Mouse (Mus musculus) midbrain, embryonic 13.5 days (tissue): ENCODE data around the gene Esp8. TPM values are rescaled to one million over a fixed set of nuclear protein-coding genes. Genes with fewer than 3 reads are reported as not detected.
"Not testable (repeated sequence)": the region's sequence is repeated elsewhere in the genome, so short reads cannot be mapped to it uniquely, and the experiment has no call there.

Experiments used
- ATAC-seq: fragments of 200-750 bp; cut with Nextera tagmentation; 2 replicates; pipeline ENCODE4 v1.8.0; 2017; ENCODE audit warnings: mild to moderate bottlenecking, moderate TSS enrichment, moderate library complexity
- H3K27ac ChIP-seq: fragments of 300-500 bp; sonication (generic); 2 replicates; pipeline ENCODE4 v1.5.1; 2015; ENCODE audit warnings: inconsistent platforms, mild to moderate bottlenecking, moderate library complexity
- H3K27me3 ChIP-seq: fragments of 300-500 bp; sonication (generic); 2 replicates; pipeline ENCODE4 v1.6.1; 2015; ENCODE audit warnings: mild to moderate bottlenecking, inconsistent platforms
- H3K36me3 ChIP-seq: fragments of 300-500 bp; sonication (generic); 2 replicates; pipeline ENCODE4 v1.6.1; 2015; ENCODE audit warnings: mild to moderate bottlenecking, inconsistent platforms
- H3K4me1 ChIP-seq: fragments of 300-500 bp; sonication (generic); replicated peaks from 2 replicates; pipeline ENCODE4 v1.6.1; 2015; ENCODE audit warnings: inconsistent platforms
- H3K4me2 ChIP-seq: fragments of 300-500 bp; sonication (generic); replicated peaks from 2 replicates; pipeline ENCODE4 v1.6.1; 2015; ENCODE audit warnings: moderate library complexity, mild to moderate bottlenecking, inconsistent platforms
- H3K4me3 ChIP-seq: fragments of 300-500 bp; sonication (generic); replicated peaks from 2 replicates; pipeline ENCODE4 v1.5.1; 2015; ENCODE audit warnings: mild to moderate bottlenecking, inconsistent platforms
- H3K9ac ChIP-seq: fragments of 300-500 bp; sonication (generic); replicated peaks from 2 replicates; pipeline ENCODE4 v1.6.1; 2015; ENCODE audit warnings: mild to moderate bottlenecking, inconsistent platforms
- H3K9me3 ChIP-seq: fragments of 300-500 bp; sonication (generic); 2 replicates; pipeline ENCODE4 v1.6.1; 2016; ENCODE audit warnings: mild to moderate bottlenecking, inconsistent platforms
- WGBS: fragments of 180-500 bp; shearing (Covaris S2); methylation state at CpG from one replicate; pipeline ENCODE4 v1.1.7; 2015; 5-methylcytosine and 5-hydroxymethylcytosine counted together
- polyA plus RNA-seq: library from polyadenylated mRNA; unstranded; fragments of >200 nt; fragmentation: Nextera tagmentation; extraction: Ambion mirVana; gene quantifications from 2 replicates; pipeline ENCODE4 v1.2.1, GENCODE M21; 2015

The Esp8 gene
- polyA plus RNA-seq = not detected in 2 replicates

DNA sequence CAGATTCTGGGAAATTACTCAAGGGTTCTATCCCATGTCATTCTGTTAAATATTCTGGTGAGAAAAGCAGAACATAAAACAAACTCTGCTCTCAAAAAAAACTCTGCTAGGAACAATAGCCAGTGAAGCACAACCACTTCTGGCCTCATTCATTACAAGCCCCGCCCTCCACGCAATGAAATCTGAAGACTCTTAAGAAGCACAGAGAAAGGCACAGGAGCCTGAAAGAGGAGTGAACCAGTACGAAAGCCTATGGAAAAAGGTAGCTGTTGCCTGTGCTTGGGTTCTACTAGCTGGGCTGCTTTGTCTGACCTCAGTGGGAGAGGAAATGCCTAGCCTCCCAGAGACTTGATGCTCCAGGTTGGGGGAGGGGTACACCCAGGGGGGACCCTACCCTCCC lies at the start of gene Esp8:
Gene Esp8, plus strand, starts transcription at position 205 of the 400 bp plus-strand sequence.
- 33% methylated on average over 3 of the region's 3 CpGs for WGBS
- Histone ChIP-seq H3K4me3 (no peak within 1 kb of the TSS), H3K9ac (no peak within 1 kb of the TSS), H3K4me2 (no peak within 1 kb of the TSS), H3K9me3 (no peaks in the 10 kb centered on the region), H3K27me3 (no peaks in the 10 kb centered on the region), H3K36me3 (no peaks in the 10 kb centered on the region), H3K4me1 (no peaks in the 10 kb centered on the region), H3K27ac (no peak within 1 kb of the TSS)
- ATAC-seq = no peak

DNA sequence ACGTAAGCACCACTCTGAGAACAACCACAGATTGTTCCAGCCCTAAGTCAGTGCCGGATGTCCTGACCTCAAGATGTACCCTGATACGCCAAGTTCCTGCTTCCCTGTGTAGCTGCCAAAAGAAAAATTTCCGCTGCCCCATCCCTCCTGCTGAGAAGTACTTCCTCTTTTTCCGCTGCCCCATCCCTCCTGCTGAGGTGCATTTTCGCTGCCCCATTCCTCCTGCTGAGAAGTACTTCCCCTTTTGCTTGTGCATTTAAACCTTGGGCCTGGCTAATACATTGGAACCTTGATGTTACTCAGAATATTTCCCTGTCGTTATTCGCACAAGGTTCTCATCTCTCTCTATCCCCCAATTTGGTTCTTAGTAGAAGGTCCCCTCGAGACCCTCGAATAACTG lies 36.3 kb upstream of the Esp8 start:
- H3K9me3 ChIP-seq, H3K4me3 ChIP-seq, ATAC-seq, H3K27ac ChIP-seq, H3K4me1 ChIP-seq, H3K4me2 ChIP-seq, H3K36me3 ChIP-seq, H3K9ac ChIP-seq, H3K27me3 ChIP-seq: not testable (repeated sequence)
- 81% methylated on average over 10 of the region's 10 CpGs for WGBS

- not testable (repeated sequence) for H3K4me2 ChIP-seq, H3K9me3 ChIP-seq, H3K9ac ChIP-seq, ATAC-seq, H3K36me3 ChIP-seq, H3K4me1 ChIP-seq, H3K4me3 ChIP-seq, H3K27me3 ChIP-seq, H3K27ac ChIP-seq
- 88% methylated on average over 4 of the region's 4 CpGs for WGBS
These were observed 24.2 kb upstream of the Esp8 start for GRCm38 (mm10) chr17:40495468-40496185.

GRCm38 (mm10) chr17:40529813-40530212 lies 10.0 kb downstream of the Esp8 start:
- no peak overlapping the region for H3K27ac ChIP-seq
- H3K27me3 ChIP-seq = no peaks in the 10 kb centered on the region
- no peak for ATAC-seq
- H3K4me3 ChIP-seq = no peak overlapping the region
- no peak overlapping the region for H3K9ac ChIP-seq
- no peaks in the 10 kb centered on the region for H3K36me3 ChIP-seq
- no peaks in the 10 kb centered on the region for H3K4me1 ChIP-seq
- WGBS = 80% methylated on average over 3 of the region's 3 CpGs
- H3K4me2 ChIP-seq = no peak overlapping the region
- H3K9me3 ChIP-seq = no peaks in the 10 kb centered on the region

DNA sequence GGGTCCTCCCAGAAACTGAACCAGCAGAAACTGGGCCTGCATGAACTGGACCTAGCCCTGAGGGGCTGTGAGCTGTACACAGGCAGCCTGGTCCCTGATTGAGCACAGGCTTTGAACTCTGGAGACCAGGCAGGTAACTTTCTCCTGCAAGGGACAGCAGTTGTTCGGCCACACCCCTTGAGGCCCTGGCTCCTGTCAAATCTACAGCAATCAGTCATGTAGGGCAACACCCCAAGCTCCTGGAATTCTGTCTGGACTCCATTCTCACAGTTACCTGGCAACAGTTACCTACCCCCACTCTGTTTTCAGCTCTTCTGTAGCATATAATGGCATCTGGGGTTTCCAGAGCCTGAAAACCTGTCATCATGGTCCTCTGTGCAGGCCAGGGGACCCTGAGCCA lies 11.3 kb downstream of the Esp8 start:
- ATAC-seq = no peak
- H3K9me3 ChIP-seq = no peaks in the 10 kb centered on the region
- no peaks in the 10 kb centered on the region for H3K27me3 ChIP-seq
- H3K4me2 ChIP-seq = no peak overlapping the region
- H3K4me3 ChIP-seq = no peak overlapping the region
- no peaks in the 10 kb centered on the region for H3K4me1 ChIP-seq
- no peaks in the 10 kb centered on the region for H3K36me3 ChIP-seq
- no peak overlapping the region for H3K27ac ChIP-seq
- no peak overlapping the region for H3K9ac ChIP-seq
- WGBS = 90% methylated on average over 1 of the region's 1 CpGs

DNA sequence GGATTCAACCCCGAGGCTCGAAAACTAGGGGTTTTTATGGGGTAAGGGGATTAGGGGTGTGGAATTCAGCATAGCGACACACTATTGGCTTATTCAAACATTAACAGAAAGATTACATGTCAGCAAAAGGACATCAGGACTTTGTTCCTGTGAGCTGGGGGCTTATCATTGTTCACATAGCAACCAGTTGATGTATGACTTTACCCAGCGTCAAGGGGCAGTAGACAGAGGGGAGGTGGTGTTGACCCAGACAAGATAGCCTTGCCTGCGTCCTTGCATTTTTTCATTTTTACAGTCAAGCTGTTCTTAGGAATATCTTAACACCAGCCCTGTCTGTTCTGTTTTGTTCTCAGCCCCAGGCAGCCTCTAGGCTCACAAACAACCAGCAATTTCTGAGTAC lies 27.2 kb downstream of the Esp8 start:
- H3K4me2 ChIP-seq, H3K9ac ChIP-seq, H3K4me1 ChIP-seq, H3K9me3 ChIP-seq, H3K27ac ChIP-seq, H3K27me3 ChIP-seq, H3K36me3 ChIP-seq, ATAC-seq, H3K4me3 ChIP-seq: not testable (repeated sequence)
- WGBS = 81% methylated on average over 5 of the region's 5 CpGs

GRCm38 (mm10) chr17:40553470-40553869 lies 33.6 kb downstream of the Esp8 start:
- no peak overlapping the region for H3K4me3 ChIP-seq
- no peaks in the 10 kb centered on the region for H3K36me3 ChIP-seq
- no peaks in the 10 kb centered on the region for H3K9me3 ChIP-seq
- no peak overlapping the region for H3K9ac ChIP-seq
- no peaks in the 10 kb centered on the region for H3K27me3 ChIP-seq
- no peak overlapping the region for H3K27ac ChIP-seq
- no peak for ATAC-seq
- 95% methylated on average over 1 of the region's 1 CpGs for WGBS
- no peaks in the 10 kb centered on the region for H3K4me1 ChIP-seq
- H3K4me2 ChIP-seq = no peak overlapping the region

DNA sequence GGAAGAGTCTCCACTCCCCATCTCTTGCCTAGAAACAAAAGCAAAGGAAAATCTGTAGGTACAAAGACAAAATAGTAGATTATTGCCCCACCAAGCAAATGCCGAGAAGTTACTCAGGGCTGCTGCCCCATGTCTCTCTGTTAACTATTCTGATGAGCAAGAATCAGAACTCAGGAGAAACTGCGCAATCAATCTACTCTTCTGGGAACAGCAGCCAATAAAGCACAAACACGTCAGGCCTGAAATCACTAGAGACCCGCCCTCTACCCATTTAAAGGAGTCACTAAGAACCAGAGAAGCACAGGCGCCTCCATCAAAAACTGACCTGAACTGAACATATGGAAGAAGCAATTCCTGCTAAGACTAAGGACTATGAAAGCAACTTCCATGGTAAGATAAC lies 41.4 kb downstream of the Esp8 start, which contains the start of gene Esp6:
Gene Esp6, plus strand, starts transcription at position 301 of the 400 bp plus-strand sequence.
- 87% methylated on average over 5 of the region's 5 CpGs for WGBS
- H3K36me3 ChIP-seq = no peaks in the 10 kb centered on the region
- no peak for ATAC-seq

More for the DNA sequence above, 41.4 kb downstream of the Esp8 start, which contains the start of gene Esp6:
- no peaks in the 10 kb centered on the region for H3K4me1 ChIP-seq
- no peak within 1 kb of the TSS for H3K4me3 ChIP-seq
- H3K4me2 ChIP-seq = no peak within 1 kb of the TSS
- H3K9ac ChIP-seq = no peak within 1 kb of the TSS
- no peaks in the 10 kb centered on the region for H3K27me3 ChIP-seq
- H3K27ac ChIP-seq = no peak within 1 kb of the TSS
- no peaks in the 10 kb centered on the region for H3K9me3 ChIP-seq

Other genes with a start within 250 kb of the Esp8 start
- gene Crisp1, start 200.8 kb upstream of the Esp8 start, polyA plus RNA-seq = not detected in 2 replicates
- gene Esp6, start 41.5 kb downstream of the Esp8 start, polyA plus RNA-seq = not detected in 2 replicates
- gene Esp4, start 78.6 kb downstream of the Esp8 start, polyA plus RNA-seq = not detected in 2 replicates
- not detected in 2 replicates for gene Esp3, start 112.1 kb downstream of the Esp8 start, polyA plus RNA-seq
- gene Esp1, start 207.1 kb downstream of the Esp8 start, polyA plus RNA-seq = not detected in 2 replicates